Mouse (Mus musculus): ENCODE measurements around the gene Gm5622. TPM values are rescaled to one million over a fixed set of nuclear protein-coding genes. Genes with fewer than 3 reads are reported as not detected.

The Gm5622 gene
- polyA plus RNA-seq, 1 experiment from 2014 or later, result not detected

Other genes with a start within 250 kb of the Gm5622 start
- gene Gm7247, start 191.0 kb upstream of the Gm5622 start, polyA plus RNA-seq (2015; fragmentation: Nextera tagmentation; extraction: Ambion mirVana), result not detected in 2 replicates
- gene Vmn2r88, start 142.0 kb upstream of the Gm5622 start, polyA plus RNA-seq (2015; fragmentation: Nextera tagmentation; extraction: Ambion mirVana), result not detected in 2 replicates
- gene Vmn2r89, start 100.9 kb upstream of the Gm5622 start, polyA plus RNA-seq (2015; fragmentation: Nextera tagmentation; extraction: Ambion mirVana), result not detected in 2 replicates
- not detected in 2 replicates for gene Gm17175, start 21.3 kb downstream of the Gm5622 start, polyA plus RNA-seq (2015; fragmentation: Nextera tagmentation; extraction: Ambion mirVana)
- gene Gm17174, start 39.3 kb downstream of the Gm5622 start, polyA plus RNA-seq (2015; fragmentation: Nextera tagmentation; extraction: Ambion mirVana), result not detected in 2 replicates
- not detected in 2 replicates for gene Gm17078, start 58.5 kb downstream of the Gm5622 start, polyA plus RNA-seq (2015; fragmentation: Nextera tagmentation; extraction: Ambion mirVana)
- not detected in 2 replicates for gene Gm4181, start 82.9 kb downstream of the Gm5622 start, polyA plus RNA-seq (2015; fragmentation: Nextera tagmentation; extraction: Ambion mirVana)
- not detected in 2 replicates for gene Gm17079, start 142.7 kb downstream of the Gm5622 start, polyA plus RNA-seq (2015; fragmentation: Nextera tagmentation; extraction: Ambion mirVana)
- not detected in 2 replicates for gene Gm5800, start 164.4 kb downstream of the Gm5622 start, polyA plus RNA-seq (2015; fragmentation: Nextera tagmentation; extraction: Ambion mirVana)
- gene Ang4, start 220.8 kb downstream of the Gm5622 start, polyA plus RNA-seq (2015; fragmentation: Nextera tagmentation; extraction: Ambion mirVana), result not detected in 2 replicates
- gene AY358078, start 247.3 kb downstream of the Gm5622 start, polyA plus RNA-seq (2015; fragmentation: Nextera tagmentation; extraction: Ambion mirVana), result not detected in 2 replicates